Mouse (Mus musculus) gastrocnemius, adult 8-10 months (tissue): ENCODE measurements around the gene Dhx30. TPM values are rescaled to one million over a fixed set of nuclear protein-coding genes. Genes with fewer than 3 reads are reported as not detected.
"Not testable (repeated sequence)": the region's sequence is repeated elsewhere in the genome, so short reads cannot be mapped to it uniquely, and the experiment has no call there.

Experiments
- DNase-seq, 2 experiments: peaks; one replicate each; pipeline ENCODE4 v3.0.0; 2022; ENCODE audit warnings: low spot score in 2 of 2
- total RNA-seq, 4 experiments: library from RNA; stranded (reverse); gene quantifications; 2 replicates each; pipeline ENCODE4 v1.2.4; 2022

The Dhx30 gene
- total RNA-seq: 10 to 100 TPM; 25.4 to 39.5 (median 35.1) TPM

- DNase-seq: no peak
Measured at GRCm38 (mm10) chr9:110117779-110118139, at the start of gene Dhx30. Gene Dhx30, minus strand, starts transcription at chr9:110117830.

DNA sequence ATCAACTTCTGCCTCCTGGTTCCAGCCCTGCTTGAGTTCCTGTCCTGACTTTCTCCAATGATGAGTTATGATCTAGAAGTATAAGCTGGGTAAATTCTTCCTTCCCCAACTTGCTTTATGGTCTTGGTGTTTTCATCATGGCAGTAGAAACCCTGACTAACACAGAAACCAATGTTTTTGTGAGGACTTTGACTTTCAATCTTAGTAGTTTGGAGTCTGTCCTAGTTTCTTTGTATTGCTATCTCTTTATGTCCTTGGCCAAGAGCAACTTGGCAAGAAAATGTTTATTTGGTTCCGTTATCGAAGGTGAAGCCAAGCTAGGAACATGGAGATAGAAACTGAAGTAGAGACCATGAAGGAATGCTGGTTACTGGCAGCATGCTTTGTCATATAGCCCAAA, 45.4 kb upstream of the Dhx30 start:
- DNase-seq: no peak

DNA sequence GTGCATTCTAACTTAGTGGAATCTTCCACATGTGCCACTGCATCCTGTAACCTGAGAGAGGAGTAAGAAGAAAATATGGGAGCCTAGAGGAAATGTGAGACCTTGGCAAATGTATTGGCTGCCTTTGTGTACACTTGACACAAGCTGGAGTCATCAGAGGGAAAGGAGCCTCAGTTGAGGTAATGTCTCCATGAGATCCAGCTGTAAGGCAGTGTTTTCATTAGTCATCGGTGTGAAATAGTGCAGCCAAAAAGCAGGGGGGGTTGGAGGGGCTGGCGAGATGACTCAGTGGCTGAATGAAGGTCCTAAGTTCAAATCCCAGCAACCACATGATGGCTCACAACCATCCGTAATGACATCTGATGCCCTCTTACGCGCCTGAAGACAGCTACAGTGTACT, 44.8 kb upstream of the Dhx30 start:
- DNase-seq: no peak

DNA sequence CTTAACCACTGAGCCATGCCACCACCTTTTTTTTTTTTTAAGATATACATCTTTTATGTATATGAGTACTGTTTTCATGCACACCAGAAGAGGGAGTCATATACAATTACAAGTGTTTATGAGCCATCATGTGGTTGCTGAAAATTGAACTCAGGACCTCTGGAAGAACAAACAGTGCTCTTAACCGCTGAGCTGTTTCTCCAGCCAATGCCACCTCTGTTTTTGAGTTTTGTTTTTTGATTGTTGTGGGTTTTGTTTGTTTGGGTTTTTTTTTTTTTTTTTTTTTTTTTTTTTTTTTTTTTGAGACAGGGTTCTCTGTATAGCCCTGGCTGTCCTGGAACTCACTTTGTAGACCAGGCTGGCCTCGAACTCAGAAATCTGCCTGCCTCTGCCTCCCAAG, 42.9 kb upstream of the Dhx30 start:
- DNase-seq: not testable (repeated sequence)

GRCm38 (mm10) chr9:110159036-110159435, 41.4 kb upstream of the Dhx30 start:
- peak in 1 of 2 experiments; percentile 5 for DNase-seq

GRCm38 (mm10) chr9:110148598-110148997, 31.0 kb upstream of the Dhx30 start:
- DNase-seq: no peak

DNA sequence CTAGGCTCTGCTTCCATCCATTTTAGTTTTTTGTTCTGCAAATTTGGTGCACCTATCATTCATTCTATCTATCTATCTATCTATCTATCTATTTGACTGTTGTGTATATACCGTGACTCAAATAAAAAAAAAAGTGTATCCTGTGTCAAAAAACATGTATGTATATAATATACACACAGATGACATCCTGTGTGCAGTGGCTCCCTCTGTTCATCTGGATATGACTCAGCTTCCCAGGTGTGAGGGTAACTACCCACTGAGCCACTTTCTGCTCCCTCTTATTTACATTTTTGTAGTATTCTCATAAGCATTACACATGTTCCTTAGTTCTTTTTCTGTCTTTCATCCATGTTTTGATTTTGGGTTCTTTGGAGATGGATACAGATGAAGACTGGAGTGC, 24.5 kb upstream of the Dhx30 start:
- no peak for DNase-seq

GRCm38 (mm10) chr9:110139119-110139518, 21.5 kb upstream of the Dhx30 start:
- no peak for DNase-seq

DNA sequence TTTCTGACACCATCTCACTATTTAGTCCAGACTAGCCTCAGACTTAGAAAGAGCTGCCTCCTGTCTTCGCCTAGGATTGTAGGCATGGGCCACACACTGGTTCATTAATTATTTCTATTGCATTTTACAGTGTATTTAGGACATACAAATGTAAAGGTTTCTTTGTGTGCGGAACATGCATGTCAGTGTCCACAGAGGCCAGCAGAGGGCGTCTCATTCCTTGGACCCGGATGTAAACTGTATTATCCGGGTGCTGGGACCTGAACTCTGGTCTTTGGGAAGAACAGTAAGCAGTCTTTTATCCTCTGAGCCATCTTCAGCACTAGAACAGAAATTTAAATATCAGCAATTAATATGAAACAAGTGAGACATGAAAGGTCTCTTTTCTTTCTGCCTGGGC, 16.5 kb upstream of the Dhx30 start:
- no peak for DNase-seq

- no peak for DNase-seq
Measured at GRCm38 (mm10) chr9:110132921-110133320, 15.3 kb upstream of the Dhx30 start.

DNA sequence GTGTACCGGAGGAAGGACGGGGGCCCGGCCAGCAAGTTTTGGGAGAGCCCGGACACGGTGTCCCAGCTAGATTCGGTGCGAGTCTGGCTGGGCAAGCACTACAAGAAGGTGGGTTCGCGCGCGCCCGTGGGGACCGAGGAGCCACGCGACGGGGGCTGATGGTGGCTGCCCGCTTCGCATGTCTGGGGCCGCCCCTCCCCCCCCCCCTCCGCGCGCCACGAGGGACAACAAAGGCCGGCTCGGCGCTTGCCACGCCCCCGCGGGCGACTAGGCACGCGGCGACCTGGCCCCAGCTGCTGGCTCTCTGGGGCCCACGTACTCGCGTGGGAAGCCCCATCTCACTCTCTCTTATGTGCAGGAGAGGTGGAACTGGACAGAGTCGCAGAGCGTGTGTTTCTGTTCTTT, 14.6 kb upstream of the Dhx30 start:
- DNase-seq: no peak

- DNase-seq: peak; percentile 99
Measured at GRCm38 (mm10) chr9:110131525-110132197, 14.0 kb upstream of the Dhx30 start.

DNA sequence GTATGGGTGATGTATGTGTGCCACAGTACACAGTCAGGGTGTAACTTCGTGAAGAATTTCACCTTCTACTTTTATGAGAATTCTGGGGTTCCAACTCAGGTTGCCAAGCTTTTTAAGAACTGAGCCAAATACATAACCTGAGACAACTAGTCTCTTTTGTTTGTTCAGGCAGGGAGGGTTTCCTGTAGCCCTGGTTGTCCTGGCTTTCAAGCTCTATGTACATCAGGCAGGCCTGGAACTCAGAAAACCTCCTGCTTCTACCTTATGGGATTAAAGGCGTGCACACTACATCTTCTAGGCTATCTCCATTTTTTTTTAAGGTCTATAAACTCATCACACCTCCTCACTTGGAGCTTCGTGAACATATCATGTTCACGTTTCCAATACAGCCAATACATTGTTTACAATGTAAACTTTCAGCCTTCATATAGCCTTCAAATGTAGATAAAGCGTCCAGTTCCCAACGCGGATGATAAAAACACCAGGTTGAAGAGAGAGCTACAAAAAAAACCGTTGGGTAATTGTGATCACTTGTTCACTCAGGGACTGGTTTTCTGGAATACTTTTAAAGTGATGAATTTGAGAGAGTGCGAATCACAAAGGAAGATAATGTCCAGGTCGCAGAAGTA, 13.4 kb upstream of the Dhx30 start:
- no peak for DNase-seq

- not testable (repeated sequence) for DNase-seq
Measured at GRCm38 (mm10) chr9:110124008-110124540, 6.4 kb upstream of the Dhx30 start.

DNA sequence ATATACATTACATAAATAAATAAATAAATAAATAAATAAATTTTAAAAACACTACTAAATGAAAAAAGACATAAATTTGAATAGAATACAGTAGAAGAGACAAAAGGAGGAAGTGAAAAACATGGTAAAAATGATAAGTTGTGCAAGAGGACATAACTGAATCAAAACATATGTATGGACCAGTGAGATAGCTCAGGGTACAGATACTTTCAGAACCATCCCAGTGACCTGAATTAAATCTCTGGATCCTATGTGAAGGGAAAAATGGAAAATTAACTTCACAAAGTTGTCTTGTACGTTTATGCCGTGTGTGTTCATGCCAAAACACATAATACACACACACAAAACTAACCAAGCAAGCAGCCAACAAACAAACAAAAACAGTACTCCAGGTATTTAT, 5.7 kb upstream of the Dhx30 start:
- no peak for DNase-seq

DNA sequence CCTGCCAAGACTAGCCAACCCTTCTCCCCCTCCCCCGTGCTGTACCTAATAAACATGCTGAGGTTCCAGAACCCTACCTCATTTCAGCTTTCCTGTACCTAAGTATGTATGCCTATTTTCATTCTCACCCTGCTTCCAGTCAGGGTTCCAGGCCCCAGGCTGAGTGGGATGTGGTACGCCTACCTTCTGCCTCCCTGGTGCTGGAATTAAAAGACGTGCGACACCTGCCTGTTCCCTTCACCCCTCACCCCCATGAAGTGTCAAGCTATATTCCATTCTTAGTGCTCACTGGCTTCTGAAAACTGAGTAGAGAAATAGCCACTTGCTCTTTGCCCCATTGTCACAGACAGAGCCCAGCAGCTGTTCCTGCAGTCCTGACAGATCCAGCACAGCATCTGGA, 3.8 kb upstream of the Dhx30 start:
- DNase-seq: no peak

- no peak for DNase-seq
Measured at GRCm38 (mm10) chr9:110118249-110118648, 619 bp upstream of the Dhx30 start.

DNA sequence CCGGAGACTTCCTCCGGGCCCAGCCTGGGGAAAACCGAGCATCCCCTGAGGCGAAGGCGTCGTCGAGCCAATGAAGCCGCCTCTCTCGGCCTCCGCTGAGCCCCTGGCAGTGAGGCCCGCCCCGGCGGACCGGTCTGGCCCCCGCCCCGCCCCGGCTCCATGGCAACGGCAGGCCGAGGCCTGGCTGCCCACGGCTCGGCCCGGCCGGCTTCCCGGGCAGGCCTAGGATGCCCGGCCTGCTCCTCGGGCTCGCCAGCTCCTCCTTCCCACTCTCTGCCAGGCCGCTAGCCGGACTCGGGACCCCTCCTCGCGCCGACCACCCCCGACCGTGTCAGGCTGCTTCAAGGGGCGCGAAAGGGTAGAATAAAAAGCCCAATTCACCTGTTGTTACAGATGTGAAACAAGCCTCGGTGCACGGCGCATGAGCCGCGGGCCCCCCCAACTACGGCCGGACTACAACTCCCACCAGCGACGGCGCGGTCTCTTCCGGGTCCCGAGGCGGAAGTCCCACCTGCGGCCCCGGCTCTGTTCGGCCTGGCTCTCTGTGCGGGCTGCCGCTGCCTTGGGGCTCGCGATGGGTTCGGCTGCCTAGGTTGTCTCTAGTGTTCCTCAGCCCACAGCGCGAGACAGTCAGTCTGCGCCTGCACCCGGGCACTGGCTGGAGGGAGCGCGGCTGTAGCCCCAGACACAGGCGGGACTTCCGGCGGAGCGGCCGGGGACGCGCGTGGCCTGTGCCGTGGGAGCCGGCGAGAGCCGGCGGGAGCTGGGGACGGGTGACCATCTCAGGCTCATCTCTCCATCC, 452 bp downstream of the Dhx30 start, which contains the start of gene Smarcc1:
Smarcc1 (plus strand) TSS at position 732 of the 802 bp plus-strand sequence.
- DNase-seq: peak; percentile 75 to 77

DNA sequence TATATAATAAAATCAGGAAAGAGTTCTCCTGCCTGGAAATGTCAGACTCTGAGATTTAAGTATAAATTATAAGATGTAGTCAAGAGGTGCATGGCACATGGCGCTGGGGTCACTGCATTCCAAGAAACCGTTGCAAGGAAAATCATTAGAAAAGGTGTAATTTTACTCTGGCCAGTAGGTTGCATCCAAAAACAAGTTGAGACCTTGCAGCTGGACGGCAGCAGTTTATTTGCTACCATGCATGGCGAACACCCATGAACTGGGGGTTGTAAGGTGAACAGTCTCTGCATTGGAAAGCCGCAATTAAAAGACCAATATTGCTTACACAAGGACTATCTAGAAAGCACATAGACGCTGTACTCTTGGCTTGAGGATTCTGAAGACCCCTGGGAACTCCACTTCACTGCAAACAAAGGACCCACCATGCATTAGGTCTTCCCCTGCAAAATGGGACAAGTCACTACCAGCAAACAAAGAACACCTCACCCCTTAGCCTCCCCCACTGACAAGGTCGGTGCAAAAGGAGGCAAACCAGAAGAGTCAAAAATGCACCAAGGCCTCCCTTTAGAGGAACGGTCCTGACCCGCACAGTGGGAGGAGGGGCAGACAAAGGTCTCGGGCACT, 1.2 kb downstream of the Dhx30 start:
- no peak for DNase-seq

GRCm38 (mm10) chr9:110100627-110101600, 16.7 kb downstream of the Dhx30 start:
- peak; percentile 75 to 83 for DNase-seq
